ENCODE assay signal across 11 mouse cellular contexts in the genomic region with DNA sequence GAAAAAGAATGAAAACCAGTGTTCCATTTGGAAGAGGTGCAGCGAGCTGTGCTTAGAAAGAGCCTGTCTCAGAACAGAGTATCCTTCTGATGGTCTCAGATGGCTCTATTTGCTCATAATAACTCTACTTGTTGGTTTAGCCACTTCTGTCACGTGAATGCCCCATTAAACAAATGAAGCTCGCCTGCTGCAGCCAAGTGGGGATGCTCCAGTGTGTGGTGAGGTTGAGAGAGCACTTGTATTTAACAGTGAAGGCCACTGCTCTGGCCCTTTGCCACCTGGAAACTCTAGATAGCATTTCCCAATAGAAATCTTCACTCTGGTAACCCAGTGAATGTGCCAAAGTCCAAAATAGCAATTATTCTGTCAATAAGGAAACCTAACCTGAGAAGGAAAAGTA.
DNase-seq lines count a peak whose midpoint lies in the region; TF ChIP-seq lines count a peak whose summit lies in the region.
"Had no signal": no experiment of that assay in that cellular context is flagged by ENCODE, and none has a peak within 500 bp of the region (broad histone marks: within the 10 kb centered on the region; RNA-seq: fewer than 3 reads in every experiment).

No protein-coding gene starts in this region.

- no peaks in the 10 kb centered on the region for H3K4me1 ChIP-seq in thymus, adult 2 months (replicated peaks; ENCODE audit: control insufficient read depth, insufficient read depth, low read length)
- H3K4me1 ChIP-seq in lung, adult 2 months (ENCODE audit: control insufficient read depth, insufficient read depth, low read length), result no peaks in the 10 kb centered on the region

- no peaks in the 10 kb centered on the region for H3K27me3 ChIP-seq in thymus, adult 2 months (ENCODE audit: control insufficient read depth, insufficient read depth, low read length)

- TF ChIP-seq CTCF in thymus, adult 2 months (IDR thresholded peaks at IDR 0.05; ENCODE audit: borderline replicate concordance, control insufficient read depth, extremely low read depth, insufficient read depth, low read length, poor library complexity), result no peak
- no peak for TF ChIP-seq CTCF in lung, adult 2 months (IDR thresholded peaks at IDR 0.05; ENCODE audit: insufficient read depth, low read length)

- H3K4me3 ChIP-seq in thymus, adult 2 months (ENCODE audit: control insufficient read depth, insufficient read depth, low read length), result no peak overlapping the region
- H3K4me3 ChIP-seq in lung, adult 2 months (replicated peaks; ENCODE audit: extremely low read depth, low read depth, low read length), result no peak overlapping the region

- peak; percentile 44 for DNase-seq in layer of hippocampus, adult 11-12 months (ENCODE audit: low spot score)
- no peak for DNase-seq in layer of hippocampus, postnatal 36 days
- peak; percentile 67 for DNase-seq in adrenal gland, postnatal 10 days
- peak; percentile 20 for DNase-seq in brain, embryonic 18.5 days (ENCODE audit: low read depth, low spot score)
- peak; percentile 42 to 51 for DNase-seq in layer of hippocampus, postnatal 10 days (ENCODE audit: low spot score in 2 of 2)
- no peak for DNase-seq in thymus, adult 2 months
- DNase-seq in heart, postnatal 10 days, result no peak
- DNase-seq in lung, adult 2 months, result no peak
- DNase-seq: lung, postnatal 14 days; right cerebral cortex, postnatal 14 days had no signal

- H3K27ac ChIP-seq in thymus, adult 2 months (ENCODE audit: control insufficient read depth, insufficient read depth, low read length), result no peak overlapping the region

- TF ChIP-seq POLR2A in thymus, adult 2 months (IDR thresholded peaks at IDR 0.05; ENCODE audit: control insufficient read depth, extremely low read depth, insufficient read depth, low read length, poor library complexity), result no peak
- no peak for TF ChIP-seq POLR2A in lung, adult 2 months (IDR thresholded peaks at IDR 0.05; ENCODE audit: borderline replicate concordance, extremely low read depth, low read depth, low read length)

- WGBS in thymus, adult 2 months, result 84% methylated on average over 3 of the region's 3 CpGs
- 49% methylated on average over 3 of the region's 3 CpGs for WGBS in lung, adult 2 months

- intact Hi-C loops in heart, postnatal 10 days (cut with DNase I), result no loop called here

- H3K36me3 ChIP-seq in thymus, adult 2 months (ENCODE audit: control insufficient read depth, insufficient read depth, low read length), result no peaks in the 10 kb centered on the region
- H3K36me3 ChIP-seq: G1E had no signal

Comparison
In these comparisons a context has a peak if more than half of its experiments do, and no peak if none do; other contexts are left out.
1. DNase-seq: peak in layer of hippocampus, adult 11-12 months (single experiment), adrenal gland, postnatal 10 days (single experiment), brain, embryonic 18.5 days (single experiment) and layer of hippocampus, postnatal 10 days (2 of 2); none in layer of hippocampus, postnatal 36 days (0 of 2), thymus, adult 2 months (single experiment), heart, postnatal 10 days (0 of 2) and lung, adult 2 months (single experiment).